Mouse (Mus musculus) stomach, embryonic 15.5 days (tissue): ENCODE data around the gene Slc38a6. TPM values are rescaled to one million over a fixed set of nuclear protein-coding genes. Genes with fewer than 3 reads are reported as not detected.

ENCODE experiments used
- ATAC-seq: fragments of 200-750 bp; cut with Nextera tagmentation; 2 replicates; pipeline ENCODE4 v1.8.0; 2017; ENCODE audit warnings: low read depth, moderate number of reproducible peaks, moderate TSS enrichment; ENCODE audit not compliant: insufficient read depth, low FRiP score
- H3K27ac ChIP-seq: fragments of 300-500 bp; sonication (generic); 2 replicates; pipeline ENCODE4 v1.5.1; 2015; ENCODE audit warnings: mild to moderate bottlenecking, inconsistent platforms
- H3K27me3 ChIP-seq: fragments of 300-500 bp; sonication (generic); replicated peaks from 2 replicates; pipeline ENCODE4 v1.6.1; 2015; ENCODE audit warnings: inconsistent platforms
- H3K36me3 ChIP-seq: fragments of 300-500 bp; sonication (generic); 2 replicates; pipeline ENCODE4 v1.6.1; 2015; ENCODE audit warnings: inconsistent platforms
- H3K4me1 ChIP-seq: fragments of 300-500 bp; sonication (generic); 2 replicates; pipeline ENCODE4 v1.6.1; 2015; ENCODE audit warnings: inconsistent platforms
- H3K4me2 ChIP-seq: fragments of 300-500 bp; sonication (generic); 2 replicates; pipeline ENCODE4 v1.6.1; 2015; ENCODE audit warnings: mild to moderate bottlenecking, inconsistent platforms
- H3K4me3 ChIP-seq: fragments of 300-500 bp; sonication (generic); replicated peaks from 2 replicates; pipeline ENCODE4 v1.5.1; 2015; ENCODE audit warnings: inconsistent platforms
- H3K9ac ChIP-seq: fragments of 300-500 bp; sonication (generic); 2 replicates; pipeline ENCODE4 v1.6.1; 2015; ENCODE audit warnings: inconsistent platforms
- H3K9me3 ChIP-seq: fragments of 300-500 bp; sonication (generic); 2 replicates; pipeline ENCODE4 v1.6.1; 2016; ENCODE audit warnings: inconsistent platforms
- WGBS: fragments of 180-500 bp; shearing (Covaris S2); methylation state at CpG from one replicate; pipeline ENCODE4 v1.1.7; 2015; 5-methylcytosine and 5-hydroxymethylcytosine counted together
- polyA plus RNA-seq: library from polyadenylated mRNA; unstranded; fragments of >200 nt; fragmentation: Nextera tagmentation; extraction: Ambion mirVana; gene quantifications from 2 replicates; pipeline ENCODE4 v1.2.1, GENCODE M21; 2015

Slc38a6 gene
- polyA plus RNA-seq, 1 experiment from 2014 or later: 8.4 TPM

GRCm38 (mm10) chr12:73381452-73381851, 94.9 kb downstream of the Slc38a6 start:
- H3K27ac ChIP-seq: no peak overlapping the region
- H3K9ac ChIP-seq: no peak overlapping the region
- ATAC-seq: no peak
- no peaks in the 10 kb centered on the region for H3K27me3 ChIP-seq
- 44% methylated on average over 7 of the region's 7 CpGs for WGBS
- H3K4me3 ChIP-seq: no peak overlapping the region
- H3K9me3 ChIP-seq: no peaks in the 10 kb centered on the region
- H3K4me2 ChIP-seq: no peak overlapping the region
- no peaks in the 10 kb centered on the region for H3K36me3 ChIP-seq
- no peaks in the 10 kb centered on the region for H3K4me1 ChIP-seq

GRCm38 (mm10) chr12:73382290-73383178, 96.0 kb downstream of the Slc38a6 start:
- Histone ChIP-seq H3K4me3 (no peak overlapping the region), H3K9ac (no peak overlapping the region), H3K4me2 (no peak overlapping the region), H3K27ac (no peak overlapping the region), H3K4me1 (no peaks in the 10 kb centered on the region), H3K36me3 (no peaks in the 10 kb centered on the region), H3K27me3 (no peaks in the 10 kb centered on the region), H3K9me3 (no peaks in the 10 kb centered on the region)
- WGBS: 76% methylated on average over 12 of the region's 12 CpGs
- no peak for ATAC-seq

- Histone ChIP-seq H3K27me3 (no peaks in the 10 kb centered on the region), H3K4me2 (no peak overlapping the region), H3K27ac (no peak overlapping the region), H3K9me3 (no peaks in the 10 kb centered on the region), H3K4me3 (no peak overlapping the region), H3K4me1 (no peaks in the 10 kb centered on the region), H3K36me3 (no peaks in the 10 kb centered on the region), H3K9ac (no peak overlapping the region)
- WGBS: 68% methylated on average over 5 of the region's 5 CpGs
- no peak for ATAC-seq
These were observed 96.6 kb downstream of the Slc38a6 start for GRCm38 (mm10) chr12:73383179-73383510.

GRCm38 (mm10) chr12:73383861-73384260, 97.3 kb downstream of the Slc38a6 start:
- H3K27ac ChIP-seq: no peak overlapping the region
- H3K27me3 ChIP-seq: no peaks in the 10 kb centered on the region
- no peak overlapping the region for H3K4me2 ChIP-seq
- 66% methylated on average over 3 of the region's 3 CpGs for WGBS
- no peaks in the 10 kb centered on the region for H3K4me1 ChIP-seq
- H3K4me3 ChIP-seq: no peak overlapping the region
- H3K9me3 ChIP-seq: no peaks in the 10 kb centered on the region
- ATAC-seq: no peak
- H3K36me3 ChIP-seq: no peaks in the 10 kb centered on the region
- H3K9ac ChIP-seq: no peak overlapping the region

- H3K27ac ChIP-seq: no peak overlapping the region
- no peaks in the 10 kb centered on the region for H3K36me3 ChIP-seq
- no peak overlapping the region for H3K4me3 ChIP-seq
- ATAC-seq: no peak
- H3K4me1 ChIP-seq: no peaks in the 10 kb centered on the region
- H3K9ac ChIP-seq: no peak overlapping the region
- no peak overlapping the region for H3K4me2 ChIP-seq
- H3K27me3 ChIP-seq: no peaks in the 10 kb centered on the region
- H3K9me3 ChIP-seq: no peaks in the 10 kb centered on the region
- WGBS: 45% methylated on average over 6 of the region's 6 CpGs
These were observed 98.2 kb downstream of the Slc38a6 start for GRCm38 (mm10) chr12:73384747-73385146.

GRCm38 (mm10) chr12:73392507-73392906, 105.9 kb downstream of the Slc38a6 start:
- Histone ChIP-seq H3K4me2 (no peak overlapping the region), H3K27me3 (no peaks in the 10 kb centered on the region), H3K4me1 (no peaks in the 10 kb centered on the region), H3K9me3 (no peaks in the 10 kb centered on the region), H3K27ac (no peak overlapping the region), H3K9ac (no peak overlapping the region), H3K4me3 (no peak overlapping the region), H3K36me3 (no peaks in the 10 kb centered on the region)
- ATAC-seq: no peak
- WGBS: 86% methylated on average over 1 of the region's 1 CpGs

- Histone ChIP-seq H3K9ac (no peak overlapping the region), H3K4me1 (no peaks in the 10 kb centered on the region), H3K27ac (no peak overlapping the region), H3K4me2 (no peak overlapping the region), H3K27me3 (no peaks in the 10 kb centered on the region), H3K36me3 (no peaks in the 10 kb centered on the region), H3K4me3 (no peak overlapping the region), H3K9me3 (no peaks in the 10 kb centered on the region)
- ATAC-seq: no peak
These were observed 106.4 kb downstream of the Slc38a6 start for GRCm38 (mm10) chr12:73393018-73393417.

GRCm38 (mm10) chr12:73393881-73394291, 107.3 kb downstream of the Slc38a6 start:
- Histone ChIP-seq H3K27me3 (no peaks in the 10 kb centered on the region), H3K36me3 (no peaks in the 10 kb centered on the region), H3K4me1 (no peaks in the 10 kb centered on the region), H3K9me3 (no peaks in the 10 kb centered on the region), H3K4me2 (no peak overlapping the region), H3K4me3 (no peak overlapping the region), H3K27ac (no peak overlapping the region), H3K9ac (no peak overlapping the region)
- WGBS: 32% methylated on average over 6 of the region's 6 CpGs
- no peak for ATAC-seq

- WGBS: 78% methylated on average over 5 of the region's 5 CpGs
- H3K27ac ChIP-seq: no peak overlapping the region
- ATAC-seq: no peak
These were observed 108.0 kb downstream of the Slc38a6 start for GRCm38 (mm10) chr12:73394571-73394970.

GRCm38 (mm10) chr12:73399426-73399825, 112.8 kb downstream of the Slc38a6 start:
- H3K4me1 ChIP-seq: 0 out of 2 replicates have a peak, but pooled peaks cover 5% of the 10 kb centered on the region
- no peak overlapping the region for H3K4me2 ChIP-seq
- no peak for ATAC-seq
- 52% methylated on average over 4 of the region's 4 CpGs for WGBS
- H3K4me3 ChIP-seq: no peak overlapping the region
- H3K27me3 ChIP-seq: no peaks in the 10 kb centered on the region
- no peaks in the 10 kb centered on the region for H3K9me3 ChIP-seq
- no peak overlapping the region for H3K27ac ChIP-seq
- no peak overlapping the region for H3K9ac ChIP-seq
- H3K36me3 ChIP-seq: no peaks in the 10 kb centered on the region

More at GRCm38 (mm10) chr12:73394571-73394970, 108.0 kb downstream of the Slc38a6 start:
- no peaks in the 10 kb centered on the region for H3K36me3 ChIP-seq
- no peak overlapping the region for H3K9ac ChIP-seq
- H3K9me3 ChIP-seq: no peaks in the 10 kb centered on the region
- no peak overlapping the region for H3K4me2 ChIP-seq
- H3K4me1 ChIP-seq: no peaks in the 10 kb centered on the region
- H3K27me3 ChIP-seq: no peaks in the 10 kb centered on the region
- H3K4me3 ChIP-seq: no peak overlapping the region

- no peak overlapping the region for H3K9ac ChIP-seq
- no peak for ATAC-seq
- 62% methylated on average over 4 of the region's 4 CpGs for WGBS
- H3K27ac ChIP-seq: no peak overlapping the region
- H3K36me3 ChIP-seq: no peaks in the 10 kb centered on the region
- H3K9me3 ChIP-seq: no peaks in the 10 kb centered on the region
- 0 out of 2 replicates have a peak, but pooled peaks cover 8% of the 10 kb centered on the region for H3K4me1 ChIP-seq
- no peaks in the 10 kb centered on the region for H3K27me3 ChIP-seq
- no peak overlapping the region for H3K4me2 ChIP-seq
- H3K4me3 ChIP-seq: no peak overlapping the region
These were observed 114.0 kb downstream of the Slc38a6 start for GRCm38 (mm10) chr12:73400481-73401025.

GRCm38 (mm10) chr12:73401520-73402130, 115.0 kb downstream of the Slc38a6 start:
- 0 out of 2 replicates have a peak, but pooled peaks cover 8% of the 10 kb centered on the region for H3K4me1 ChIP-seq
- H3K27ac ChIP-seq: no peak overlapping the region
- no peaks in the 10 kb centered on the region for H3K9me3 ChIP-seq
- WGBS: 74% methylated on average over 3 of the region's 3 CpGs
- no peaks in the 10 kb centered on the region for H3K27me3 ChIP-seq
- no peak overlapping the region for H3K4me3 ChIP-seq
- no peak overlapping the region for H3K9ac ChIP-seq
- no peaks in the 10 kb centered on the region for H3K36me3 ChIP-seq
- no peak for ATAC-seq
- no peak overlapping the region for H3K4me2 ChIP-seq
